Mouse (Mus musculus) v-Abl transformed pro-B cells (cell line): ENCODE results near the gene Lactbl1.

Experiments
- in situ Hi-C, 2 experiments: fragments of 400-800 bp; cut with MboI; formaldehyde crosslinking; loops; one replicate each; pipeline ENCODE4 v1.15.1; 2025; ENCODE audit not compliant: unreplicated experiment in 2 of 2

Lactbl1 gene

DNA sequence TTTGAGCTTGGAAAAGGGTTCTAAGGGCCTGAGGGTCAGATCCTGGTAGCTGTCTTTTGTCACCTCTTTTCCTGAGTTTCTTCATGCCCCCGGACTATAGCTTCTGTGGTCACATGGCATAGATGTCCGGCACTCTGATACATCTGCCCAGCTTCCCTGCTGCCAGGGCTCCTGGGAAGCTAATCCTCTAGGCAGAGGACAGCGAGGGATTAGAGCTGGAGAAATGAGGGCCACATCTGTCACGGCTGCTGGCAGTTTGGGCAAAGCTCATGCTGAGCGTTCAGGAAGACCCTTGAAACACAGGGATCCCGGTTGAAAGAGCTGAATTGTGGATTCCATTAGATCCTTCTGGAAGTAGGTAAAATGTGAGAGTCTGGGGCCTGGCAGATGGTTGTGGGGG is at the start of gene Lactbl1:
Gene Lactbl1 (plus strand): TSS at position 234 of the 400 bp plus-strand sequence.
- in situ Hi-C loops, result loop anchor here (5.0 to 10.0 kb wide), 8 partner anchors 95 to 418 kb away; partner anchors contain the start of genes Asap3 (in 1 of the 2) and Tcea3 (in 1 of the 2)

DNA sequence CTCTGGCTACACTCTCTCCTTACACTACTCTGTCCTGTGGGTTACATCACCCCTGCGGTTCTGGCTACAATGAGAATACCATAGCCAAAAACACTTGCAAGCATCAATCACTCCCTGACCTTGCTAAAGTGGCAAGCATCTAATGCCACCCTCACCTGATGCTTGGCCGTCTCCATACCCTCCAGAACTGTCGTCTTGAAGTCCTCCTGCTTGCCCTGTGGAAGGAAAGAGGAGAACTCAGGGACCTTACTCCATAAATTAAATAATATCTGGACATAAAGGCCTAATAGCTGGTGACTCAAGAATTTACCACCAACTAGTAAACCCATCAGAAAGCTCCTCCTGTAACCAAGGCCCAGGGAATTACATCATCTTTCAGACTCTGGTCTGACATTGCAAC is 40.5 kb upstream of the Lactbl1 start:
- in situ Hi-C loops, result no loop called here

DNA sequence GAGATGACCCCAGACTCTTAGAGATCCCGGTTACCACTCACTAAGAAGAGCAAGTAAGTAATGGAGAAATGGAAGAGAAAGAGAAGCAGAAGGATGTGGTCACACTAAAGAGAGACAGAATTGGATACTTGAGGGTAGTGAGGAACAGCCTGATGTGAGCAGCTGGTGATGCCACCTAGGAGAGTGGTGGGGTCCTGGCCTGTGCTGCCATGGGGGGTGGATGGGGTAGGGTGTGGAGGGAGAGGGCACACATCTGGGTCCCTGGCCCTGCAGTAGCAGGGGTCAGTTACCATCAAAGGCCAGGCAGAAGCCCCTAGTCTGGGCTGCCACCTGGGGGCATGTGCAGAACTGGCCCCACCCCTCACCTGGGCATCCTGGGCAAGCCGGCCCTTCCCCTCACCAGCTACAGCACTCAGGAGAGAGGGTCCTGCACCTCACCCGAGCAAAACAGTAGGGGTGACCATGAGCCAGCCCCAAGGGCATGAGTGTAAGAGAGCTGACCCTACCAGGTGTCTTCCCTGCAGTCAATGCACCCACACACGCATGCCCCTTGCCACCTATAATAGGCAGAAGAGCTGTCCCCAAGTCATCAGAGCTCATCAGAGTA is 35.1 kb upstream of the Lactbl1 start:
- in situ Hi-C loops, result no loop called here

DNA sequence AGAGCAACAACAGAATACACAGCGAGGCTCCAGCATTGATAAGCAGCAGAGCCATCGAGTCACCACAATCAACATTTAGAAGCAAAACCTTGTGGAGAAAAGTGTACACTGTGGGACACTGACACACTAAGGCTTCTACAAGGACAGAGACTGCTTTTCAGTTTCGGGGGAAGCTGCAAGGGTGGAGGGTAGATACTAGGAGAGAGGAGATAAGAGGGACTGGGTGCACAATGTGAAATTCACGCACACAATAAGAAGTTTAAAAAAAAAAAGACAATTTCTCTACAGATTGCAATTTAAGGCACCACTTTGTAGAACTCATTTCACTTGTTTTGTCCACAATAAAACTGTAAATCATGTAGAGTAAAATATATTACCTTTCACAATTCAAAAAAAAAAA is 34.4 kb upstream of the Lactbl1 start:
- in situ Hi-C loops, result no loop called here

DNA sequence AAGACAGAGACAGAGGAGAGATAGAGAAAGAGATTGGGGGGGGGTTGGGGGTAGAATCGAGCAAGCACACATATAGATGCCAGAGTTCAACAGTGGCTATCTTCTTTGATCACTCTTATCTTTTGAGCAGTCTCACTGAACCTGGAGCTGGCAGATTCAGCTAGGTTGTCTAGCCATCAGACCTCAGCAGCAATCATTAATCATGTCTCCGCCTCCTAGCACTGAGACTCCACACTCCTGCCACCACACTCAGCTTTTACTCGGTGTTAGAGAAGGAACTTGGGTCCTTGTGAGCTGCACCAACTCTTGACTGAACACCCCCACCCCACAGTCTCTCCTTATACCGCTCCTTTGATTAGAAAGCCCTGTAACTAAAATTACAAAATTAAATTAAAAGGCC is 30.3 kb upstream of the Lactbl1 start:
- in situ Hi-C loops, result loop anchor here in 1 of 2 experiments (10.0 kb wide), 1 partner anchor 47 kb away; no protein-coding TSS in a partner anchor

DNA sequence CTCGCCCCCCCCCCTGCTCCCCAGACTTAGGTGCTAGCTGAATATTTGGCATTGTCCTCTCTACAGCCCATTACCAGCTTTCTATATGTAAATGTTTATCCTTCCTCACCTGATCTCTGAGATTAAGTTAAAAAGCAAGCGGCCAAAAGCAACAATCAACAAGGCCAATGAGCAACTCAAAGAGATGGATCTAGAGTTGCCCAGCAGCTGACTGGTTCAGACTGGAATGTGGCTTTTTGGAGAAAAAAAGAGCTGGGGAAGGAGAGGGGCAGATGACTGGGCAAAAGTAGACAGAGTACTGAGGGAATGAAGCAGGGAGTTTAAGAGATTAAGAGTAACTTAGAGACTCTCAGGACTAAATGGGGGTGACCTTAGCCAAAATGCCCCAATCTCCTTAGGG is 28.4 kb upstream of the Lactbl1 start:
- in situ Hi-C loops, result loop anchor here in 1 of 2 experiments (10.0 kb wide), 1 partner anchor 49 kb away; no protein-coding TSS in a partner anchor

DNA sequence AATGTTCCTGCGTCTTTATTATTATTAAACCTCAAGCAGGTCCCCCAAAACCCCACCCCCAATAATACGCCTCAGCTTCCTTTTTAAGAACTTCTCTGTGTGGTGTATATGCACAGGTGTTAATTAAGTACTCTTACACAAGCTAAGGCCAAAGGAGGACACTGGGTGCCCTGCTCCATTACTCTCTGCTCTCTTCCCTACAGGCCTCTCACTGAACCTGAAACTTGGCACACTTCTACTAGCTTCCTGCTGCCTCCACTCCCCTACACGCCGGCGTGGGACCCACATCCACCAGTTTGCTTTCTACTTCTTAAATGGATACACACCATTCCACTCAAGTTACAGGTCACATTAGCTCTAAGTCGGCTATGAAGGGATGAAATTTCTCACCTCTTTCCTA is 27.2 kb upstream of the Lactbl1 start:
- in situ Hi-C loops, result loop anchor here in 1 of 2 experiments (10.0 kb wide), 1 partner anchor 50 kb away; no protein-coding TSS in a partner anchor

DNA sequence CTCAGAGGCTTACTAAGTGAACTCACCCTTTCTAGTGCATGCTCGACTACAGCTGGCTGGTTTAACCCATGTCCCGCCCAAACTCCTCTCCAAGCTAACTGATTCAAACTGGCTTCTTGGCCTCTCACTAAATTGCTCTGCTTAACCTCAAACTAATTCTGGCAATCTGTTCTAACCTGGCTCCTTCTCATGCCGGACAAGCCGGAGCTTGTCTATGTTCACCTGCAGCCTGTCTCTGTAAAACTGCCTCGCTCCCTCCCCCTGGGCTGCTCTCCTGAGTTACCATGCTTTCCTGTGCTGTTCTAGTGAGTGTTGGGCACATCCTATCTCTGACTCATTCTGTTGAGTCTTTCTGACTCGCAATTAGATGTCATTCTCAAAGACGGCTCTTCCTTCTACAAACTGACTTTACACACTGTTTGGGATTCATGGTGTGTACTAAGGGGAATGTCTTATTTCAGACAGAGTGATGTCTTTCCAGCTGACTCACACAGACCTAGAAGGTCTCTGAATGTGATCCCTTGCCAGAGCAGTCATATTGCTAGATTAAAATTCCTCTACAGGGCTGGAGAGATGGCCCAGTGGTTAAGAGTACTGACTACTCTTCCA is 24.0 kb upstream of the Lactbl1 start:
- in situ Hi-C loops, result loop anchor here in 1 of 2 experiments (10.0 kb wide), 1 partner anchor 54 kb away; no protein-coding TSS in a partner anchor

DNA sequence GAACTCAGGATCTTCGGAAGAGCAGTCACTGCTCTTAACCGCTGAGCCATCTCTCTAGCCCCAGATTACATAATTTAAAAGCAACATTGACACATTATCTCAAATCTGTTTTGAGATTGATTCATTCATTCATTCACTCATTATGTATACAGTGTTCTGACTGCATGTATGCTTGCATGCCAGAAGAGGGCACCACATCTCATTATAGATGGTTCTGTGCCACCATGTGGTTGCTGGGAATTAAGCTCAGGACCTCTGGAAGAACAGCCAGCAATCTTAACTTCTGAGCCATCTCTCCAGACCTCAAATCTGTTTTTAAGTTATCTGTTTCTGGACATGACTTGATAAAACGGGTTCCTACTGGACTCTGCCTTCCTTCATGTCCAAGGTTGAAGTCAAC is 22.6 kb upstream of the Lactbl1 start:
- in situ Hi-C loops, result loop anchor here in 1 of 2 experiments (10.0 kb wide), 1 partner anchor 55 kb away; no protein-coding TSS in a partner anchor

DNA sequence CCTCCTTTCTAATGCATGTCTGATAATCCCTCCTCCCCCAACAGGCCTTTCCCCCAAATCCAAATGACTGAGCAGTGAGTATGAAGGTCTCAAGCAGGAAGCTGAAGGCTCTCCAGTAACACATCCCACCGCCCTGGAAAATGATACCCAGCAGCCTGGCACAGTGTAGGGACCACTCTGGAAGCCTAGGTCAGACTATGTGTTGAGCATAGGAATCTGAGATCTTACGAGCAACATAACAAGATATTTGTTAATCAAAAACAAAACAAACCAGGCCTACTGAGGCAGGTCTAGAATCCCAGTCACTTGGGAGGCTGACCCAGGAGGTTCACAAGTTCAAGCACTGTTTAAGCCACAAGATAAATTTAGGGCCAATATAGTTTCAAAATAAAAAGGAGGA is 21.9 kb upstream of the Lactbl1 start:
- in situ Hi-C loops, result no loop called here

DNA sequence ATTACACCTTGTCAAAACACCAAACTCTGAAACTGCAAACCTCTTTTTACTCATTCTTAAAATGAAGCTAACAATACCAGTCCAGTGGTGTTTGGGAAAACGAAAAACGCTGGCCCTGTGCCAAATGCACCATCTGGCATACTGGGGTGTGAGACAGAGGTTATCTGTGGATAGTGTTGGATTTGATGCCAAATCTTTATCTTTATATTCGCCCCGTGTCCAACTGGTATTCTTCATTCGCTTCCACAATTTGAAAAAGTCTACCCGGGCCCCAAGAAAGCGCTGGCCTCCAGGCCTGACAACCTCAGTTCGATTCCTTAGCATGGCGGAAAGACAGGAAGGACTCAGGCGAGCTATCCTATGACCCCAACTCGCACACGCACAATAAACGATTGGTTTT is 20.9 kb upstream of the Lactbl1 start:
- in situ Hi-C loops, result no loop called here

DNA sequence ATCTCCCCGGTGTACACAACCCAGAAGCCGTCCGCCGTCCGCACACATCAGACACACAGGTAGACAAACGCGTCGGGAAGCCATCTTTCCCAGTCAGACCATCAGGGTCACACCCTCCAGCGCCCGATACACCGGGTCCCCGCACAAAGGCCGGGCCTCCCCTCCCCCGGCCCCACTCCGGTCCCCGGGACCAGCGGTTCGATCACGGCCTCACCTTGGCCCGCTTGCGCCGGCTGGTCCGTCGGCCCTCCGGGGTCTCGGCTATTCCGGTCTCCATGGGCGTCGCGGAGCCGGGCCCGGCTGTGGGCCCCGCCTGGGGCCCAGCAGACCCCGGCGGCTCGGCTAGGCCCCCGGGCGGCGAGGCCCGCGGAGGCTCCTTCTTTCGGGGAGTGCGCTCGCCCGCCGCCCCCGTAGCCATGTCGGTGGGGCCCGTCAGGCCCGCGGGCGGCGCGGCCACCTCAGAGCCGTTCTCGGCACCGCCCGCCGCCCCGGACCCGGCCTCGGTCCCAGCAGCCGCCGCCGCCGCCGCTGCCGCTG is 20.3 kb upstream of the Lactbl1 start:
- in situ Hi-C loops, result no loop called here

DNA sequence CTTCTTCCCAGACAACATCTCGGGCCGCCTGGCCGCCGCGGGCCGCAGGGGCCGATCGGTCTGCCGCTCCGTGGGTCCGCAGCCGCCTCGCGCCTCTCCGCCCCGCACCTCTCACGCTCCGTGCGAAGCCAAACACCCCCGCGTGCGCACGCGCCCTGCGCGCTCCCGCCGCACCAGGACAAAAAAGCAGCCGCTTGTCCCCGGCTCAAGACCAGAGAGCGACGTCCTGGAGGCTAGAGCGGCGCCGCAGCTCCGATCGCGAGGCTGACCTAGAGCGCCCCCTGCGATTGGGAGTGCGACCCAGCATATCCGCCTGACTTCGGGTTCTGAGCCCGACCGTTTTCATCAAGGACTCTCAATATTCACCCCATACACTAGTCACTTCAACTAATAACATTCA is 19.9 kb upstream of the Lactbl1 start, which contains the start of gene Kdm1a:
Gene Kdm1a (minus strand): TSS at position 156 of the 400 bp plus-strand sequence.
- in situ Hi-C loops, result no loop called here

DNA sequence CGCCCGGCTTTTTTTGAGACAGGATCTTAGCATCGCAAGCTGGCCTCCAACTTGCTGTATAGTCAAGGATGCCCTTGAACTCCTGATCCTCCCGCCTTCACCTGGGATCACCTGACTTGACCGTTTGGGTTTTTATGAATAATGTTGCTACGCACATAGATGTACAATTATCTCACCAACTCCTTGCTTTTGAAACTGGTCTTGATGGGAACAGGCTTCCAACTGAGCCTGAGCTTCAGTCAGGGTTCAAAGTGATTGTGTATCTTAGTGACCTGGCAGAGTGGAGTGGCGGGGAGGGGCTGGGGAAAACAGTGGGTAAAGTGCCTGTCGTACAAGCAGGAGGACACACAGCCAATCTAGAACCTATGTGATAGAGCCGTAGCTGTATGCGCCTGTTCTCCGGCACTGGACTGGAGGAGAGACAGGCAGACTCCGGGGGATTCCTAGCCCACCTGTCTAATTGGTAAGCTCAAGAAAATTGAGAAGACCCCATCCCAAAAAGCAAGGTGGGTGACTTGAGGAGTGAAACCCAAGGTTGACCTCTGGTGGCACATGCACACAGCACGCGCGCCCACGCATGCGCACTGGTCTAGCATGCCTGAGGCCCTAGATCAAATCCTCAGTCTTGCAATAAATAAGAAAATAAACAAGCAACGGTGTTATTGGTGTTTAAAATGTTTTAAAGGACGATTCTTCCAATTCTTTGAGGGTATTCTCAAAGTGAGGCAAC is 16.5 kb upstream of the Lactbl1 start:
- in situ Hi-C loops, result no loop called here

DNA sequence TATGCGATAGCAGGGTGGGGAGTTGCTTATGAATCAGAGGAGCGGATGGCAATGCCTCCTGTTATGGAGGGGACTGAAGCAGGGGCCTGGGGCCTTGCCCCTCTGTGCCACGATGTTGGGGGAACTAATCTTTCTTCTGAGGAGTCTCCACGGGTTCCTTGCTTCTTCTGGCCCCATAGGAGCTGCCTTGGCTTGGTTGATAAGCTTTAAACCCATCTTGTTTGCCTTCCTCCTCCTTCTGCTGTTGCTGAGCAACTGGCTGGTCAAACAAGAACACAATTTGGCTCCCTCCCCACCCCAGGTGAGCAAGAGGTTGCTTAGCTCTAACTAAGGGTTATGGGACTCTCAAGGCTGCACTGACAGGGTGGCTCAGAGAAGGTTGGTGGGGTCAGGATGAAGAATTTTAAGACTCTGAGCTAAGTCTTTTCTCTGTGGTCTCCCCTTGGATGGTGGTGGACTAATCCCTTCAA is 12.0 kb upstream of the Lactbl1 start, which contains the start of gene Tex46:
Gene Tex46 (plus strand): TSS at position 51 of the 470 bp plus-strand sequence.
- in situ Hi-C loops, result loop anchor here in 1 of 2 experiments (10.0 kb wide), 1 partner anchor 86 kb away; no protein-coding TSS in a partner anchor

DNA sequence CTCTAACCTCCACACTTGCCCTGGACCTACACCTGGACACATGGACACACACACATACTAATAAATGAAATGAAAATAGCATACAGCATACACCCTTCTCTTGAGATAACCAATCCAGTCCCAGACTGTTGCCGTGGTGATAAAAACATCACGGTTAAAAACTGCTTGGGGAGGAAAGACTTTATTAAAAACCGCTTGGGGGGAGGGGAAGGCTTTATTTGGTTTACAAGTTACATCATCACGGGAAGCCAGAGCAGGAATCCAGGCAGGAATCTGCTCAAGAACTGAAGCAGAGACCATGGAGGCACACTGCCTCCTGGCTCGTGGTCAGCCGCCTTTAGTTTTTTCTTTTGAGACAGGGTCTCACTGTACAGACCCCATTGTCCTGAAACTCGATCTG is 8.8 kb upstream of the Lactbl1 start:
- in situ Hi-C loops, result loop anchor here in 1 of 2 experiments (10.0 kb wide), 1 partner anchor 89 kb away; no protein-coding TSS in a partner anchor

DNA sequence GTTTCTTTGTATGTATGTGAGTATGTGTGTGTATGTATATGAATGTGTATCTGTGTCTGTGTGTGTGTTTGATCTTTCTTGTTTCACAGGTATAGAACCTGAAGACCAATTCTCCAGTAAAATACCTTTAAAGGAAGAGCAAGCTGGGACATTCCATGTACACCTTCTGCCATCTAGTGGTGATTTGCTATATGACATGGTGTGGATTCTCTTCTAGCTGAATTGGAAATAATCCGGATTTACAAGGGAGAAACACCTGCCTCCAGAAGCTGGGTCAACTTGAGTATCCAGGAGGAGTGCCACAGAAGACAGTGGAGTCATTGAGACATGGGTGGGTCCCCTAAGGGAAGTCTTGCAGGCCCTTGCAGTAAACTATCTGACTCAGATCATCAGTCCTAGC is 1.1 kb upstream of the Lactbl1 start:
- in situ Hi-C loops, result loop anchor here (5.0 to 10.0 kb wide), 8 partner anchors 94 to 417 kb away; partner anchors contain the start of genes Asap3 (in 1 of the 2) and Tcea3 (in 1 of the 2)

DNA sequence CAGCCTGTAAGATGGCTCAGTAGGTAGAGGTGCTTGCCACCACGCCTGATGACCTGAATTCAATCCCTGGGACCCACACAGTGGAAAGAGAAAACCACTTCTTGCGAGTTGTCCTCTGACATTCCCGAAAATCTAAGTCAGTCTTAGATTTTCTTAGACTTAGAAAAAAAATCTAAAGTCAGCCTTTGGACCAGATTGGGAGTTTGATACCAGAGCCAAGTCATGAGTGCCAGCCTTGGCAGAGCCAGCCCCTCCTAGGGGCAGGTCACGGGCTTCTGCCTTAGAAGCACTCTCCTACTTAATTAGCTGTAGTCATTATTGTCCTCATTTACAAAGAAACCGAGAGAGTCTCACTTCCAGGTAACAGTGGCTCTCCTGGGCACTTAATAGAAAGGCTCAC is 465 bp upstream of the Lactbl1 start:
- in situ Hi-C loops, result loop anchor here (5.0 to 10.0 kb wide), 8 partner anchors 95 to 417 kb away; partner anchors contain the start of genes Asap3 (in 1 of the 2) and Tcea3 (in 1 of the 2)

DNA sequence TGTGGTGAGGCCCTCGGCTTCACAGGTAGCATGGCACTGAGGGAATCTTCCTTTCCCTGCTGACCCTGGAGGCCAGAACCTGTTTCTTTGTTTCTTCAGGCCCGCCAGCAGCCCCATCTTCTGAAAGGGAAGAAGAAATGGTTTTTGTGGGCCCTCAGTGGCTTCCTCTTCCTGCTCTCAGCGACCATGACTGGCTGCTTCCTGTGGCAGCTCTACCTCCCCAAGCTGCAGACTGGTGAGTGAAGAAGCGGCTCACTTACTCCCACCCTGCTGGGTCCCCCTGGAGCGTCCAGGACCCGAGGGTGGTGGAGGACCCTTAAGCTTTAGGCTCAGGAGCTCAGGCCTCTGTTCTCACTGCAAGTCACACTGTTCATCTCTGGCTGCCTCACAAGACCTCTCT is 4.2 kb downstream of the Lactbl1 start:
- in situ Hi-C loops, result loop anchor here (10.0 kb wide), 2 partner anchors 382 to 422 kb away; partner anchors contain the start of genes Asap3 (in 1 of the 2) and Tcea3 (in 1 of the 2)
